In the genomic region with DNA sequence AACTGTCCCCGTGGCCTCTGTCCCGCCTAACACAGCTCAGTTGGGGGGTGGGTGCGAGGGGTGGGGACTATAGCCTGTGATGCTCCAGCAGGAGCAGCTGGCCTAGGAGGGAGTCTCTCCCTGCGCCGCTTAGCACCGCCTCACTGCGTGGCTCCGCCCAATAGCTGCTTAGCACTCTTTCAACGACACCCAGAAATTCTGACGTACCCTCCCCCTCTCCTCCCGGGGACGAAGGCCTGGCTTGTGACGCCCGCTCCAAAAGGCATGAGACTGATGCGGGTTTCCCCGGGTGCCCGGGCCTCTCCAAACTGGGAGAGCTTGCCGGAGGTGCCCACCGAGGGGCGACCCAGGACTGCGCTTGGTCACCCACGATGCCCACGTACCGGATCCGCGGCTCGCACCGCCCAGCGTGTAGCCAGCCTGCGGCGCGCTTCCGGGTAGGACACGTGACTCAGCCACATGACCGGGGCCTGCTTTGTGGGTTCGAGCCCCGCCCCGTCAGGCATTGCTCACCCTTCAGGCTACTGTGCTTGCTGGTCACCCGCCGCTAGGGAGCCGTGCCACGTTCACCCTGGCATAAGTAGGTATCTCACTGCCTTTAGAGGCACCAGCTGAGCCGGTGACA, we compare ENCODE assay signal across 8 mouse cellular contexts. TPM values are rescaled to one million over a fixed set of nuclear protein-coding genes. Genes with fewer than 3 reads are reported as not detected.
DNase-seq lines count a peak whose midpoint lies in the region; ATAC-seq and TF ChIP-seq lines count a peak whose summit lies in the region.

A gene (minus strand): TSS at position 448 of the 625 bp plus-strand sequence.

- peak within 1 kb of the TSS; percentile 51 for H3K27ac ChIP-seq in cortical plate, adult 2 months (ENCODE audit: insufficient read depth, low read length)

- H3K4me1 ChIP-seq in cortical plate, adult 2 months (ENCODE audit: control insufficient read depth, insufficient read depth, low read length), result no peaks in the 10 kb centered on the region

- peak; percentile 74 for DNase-seq in gastrocnemius, postnatal 10 days
- DNase-seq in induced T-regulatory cell, adult 2 months (ENCODE audit: low read depth), result peak; percentile 94
- DNase-seq in left cerebral cortex, adult 9 months (ENCODE audit: low spot score in 2 of 2), result peak; percentile 86 to 93
- DNase-seq in right cerebral cortex, postnatal 14 days, result peak; percentile 88
- peak; percentile 85 to 87 for DNase-seq in urinary bladder, postnatal 36 days (ENCODE audit: low spot score in 2 of 2)

- H3K4me3 ChIP-seq in cortical plate, adult 2 months (ENCODE audit: insufficient read depth, low read length), result peak within 1 kb of the TSS; percentile 54

- TF ChIP-seq POLR2A in cortical plate, adult 2 months (IDR thresholded peaks at IDR 0.05; ENCODE audit: extremely low read depth, insufficient read depth, low read length), result peak; percentile 33

- no peak for TF ChIP-seq CTCF in cortical plate, adult 2 months (IDR thresholded peaks at IDR 0.05; ENCODE audit: extremely low read depth, insufficient read depth, low read length)

- peak; percentile 88 for ATAC-seq in activated CD4-positive, CD25-positive, alpha-beta regulatory T cell, adult 4 months
- peak; percentile 92 for ATAC-seq in megakaryocyte progenitor cell, adult 5-6 weeks (replicated peaks; ENCODE audit: poor library complexity)

RNA-seq across cellular contexts. Expression of the gene that starts here (rescaled TPM):
- 10 to 100 TPM; 11.5 to 15.7 TPM for polyA plus RNA-seq in activated CD4-positive, CD25-positive, alpha-beta regulatory T cell, adult 4 months (2017; shearing (Covaris generic))
- 29.8 and 30.6 TPM in 2 replicates for polyA plus RNA-seq in cortical plate, adult 2 months (2012; rRNA removed)
- 1 to 10 TPM; 2.8 to 4.4 TPM for total RNA-seq in gastrocnemius, postnatal 10 days (2021)
- 15.1 and 15.6 TPM in 2 replicates for total RNA-seq in megakaryocyte progenitor cell, adult 5-6 weeks (2015)
- 21.4 and 40.8 TPM in 2 replicates for total RNA-seq in megakaryocyte progenitor cell, adult 5-6 weeks (2017)

Comparison
In these comparisons a context has a peak if more than half of its experiments do, and no peak if none do; other contexts are left out.
1. Peak in every context shown above with its lines: DNase-seq, ATAC-seq, H3K4me3 ChIP-seq and H3K27ac ChIP-seq.